Mouse (Mus musculus) MEL (cell line): ENCODE data around the gene C1qtnf1. TPM values are rescaled to one million over a fixed set of nuclear protein-coding genes. Genes with fewer than 3 reads are reported as not detected.

Source experiments
- DNase-seq: peaks from one replicate; pipeline ENCODE4 v3.0.0; 2011; ENCODE audit warnings: low read depth, low spot score
- H3K27ac ChIP-seq: 2 replicates; pipeline ENCODE4 v1.5.1; 2012; ENCODE audit warnings: low read depth, mild to moderate bottlenecking, control low read depth, low read length, moderate library complexity; ENCODE audit not compliant: control insufficient read depth
- H3K27me3 ChIP-seq, 2 experiments: fragments of 150-350 bp in 1 of 2; sonication (generic) in 1 of 2; 2 replicates each; pipeline ENCODE4 v1.6.1; 2012; ENCODE audit warnings: low read length in 2 of 2, mild to moderate bottlenecking in 2 of 2, improper control_type of control experiment in 1 of 2, moderate library complexity in 1 of 2; ENCODE audit not compliant: insufficient read depth in 2 of 2, control insufficient read depth in 1 of 2
- H3K36me3 ChIP-seq, 2 experiments: 2 replicates each; pipeline ENCODE4 v1.6.1; 2012 to 2014; ENCODE audit warnings: low read length in 2 of 2, improper control_type of control experiment in 1 of 2, inconsistent platforms in 1 of 2, mild to moderate bottlenecking in 1 of 2; ENCODE audit not compliant: insufficient read depth in 2 of 2, control insufficient read depth in 1 of 2
- H3K4me1 ChIP-seq, 2 experiments: fragments of 150-350 bp in 1 of 2; sonication (generic) in 1 of 2; 2 replicates each; pipeline ENCODE4 v1.6.1; 2012; ENCODE audit warnings: low read length in 2 of 2, improper control_type of control experiment in 1 of 2, mild to moderate bottlenecking in 1 of 2; ENCODE audit not compliant: insufficient read depth in 2 of 2, control insufficient read depth in 1 of 2
- H3K4me3 ChIP-seq, 2 experiments: fragments of 150-350 bp in 1 of 2; sonication (generic) in 1 of 2; 2 replicates each; pipeline ENCODE4 v1.5.1; 2012; ENCODE audit warnings: low read depth in 2 of 2, low read length in 2 of 2, mild to moderate bottlenecking in 2 of 2, moderate library complexity in 2 of 2, control low read depth in 1 of 2, improper control_type of control experiment in 1 of 2; ENCODE audit not compliant: control insufficient read depth in 1 of 2, insufficient read depth in 1 of 2
- H3K79me2 ChIP-seq: 2 replicates; pipeline ENCODE4 v1.6.1; 2012; ENCODE audit warnings: mild to moderate bottlenecking, low read length, moderate library complexity; ENCODE audit not compliant: control insufficient read depth, poor library complexity, insufficient read depth
- H3K9ac ChIP-seq: 2 replicates; pipeline ENCODE4 v1.6.1; 2012; ENCODE audit warnings: low read depth, mild to moderate bottlenecking, control low read depth, low read length, moderate library complexity; ENCODE audit not compliant: control insufficient read depth, poor library complexity, severe bottlenecking
- H3K9me3 ChIP-seq: fragments of 150-350 bp; sonication (generic); replicated peaks from 2 replicates; pipeline ENCODE4 v1.6.1; 2012; ENCODE audit warnings: mild to moderate bottlenecking, low read length, improper control_type of control experiment, moderate library complexity; ENCODE audit not compliant: insufficient read depth
- BHLHE40 ChIP-seq: IDR thresholded peaks from 2 replicates; pipeline ENCODE4 v1.6.1; 2012; ENCODE audit warnings: low read depth, mild to moderate bottlenecking, inconsistent platforms, low read length, improper control_type of control experiment, borderline replicate concordance
- CTCF ChIP-seq, 3 experiments: IDR thresholded peaks in 2 of 3; conservative IDR thresholded peaks in 1 of 3; 2 replicates each; pipeline ENCODE4 v1.5.1; 2011 to 2012; ENCODE audit warnings: low read length in 3 of 3, low read depth in 2 of 3, mild to moderate bottlenecking in 2 of 3, improper control_type of control experiment in 1 of 3, inconsistent platforms in 1 of 3, mixed read lengths in 1 of 3, moderate library complexity in 1 of 3; ENCODE audit not compliant: control insufficient read depth in 1 of 3, insufficient read depth in 1 of 3, poor library complexity in 1 of 3, severe bottlenecking in 1 of 3
- E2F4 ChIP-seq: IDR thresholded peaks from 2 replicates; pipeline ENCODE4 v1.6.1; 2011; ENCODE audit warnings: low read depth, low read length, improper control_type of control experiment, borderline replicate concordance
- ELF1 ChIP-seq: IDR thresholded peaks from 2 replicates; pipeline ENCODE4 v1.6.1; 2014; ENCODE audit warnings: low read depth, mild to moderate bottlenecking, inconsistent platforms, low read length, improper control_type of control experiment, moderate library complexity
- EP300 ChIP-seq, 2 experiments: IDR thresholded peaks; 2 replicates each; pipeline ENCODE4 v1.6.1; 2011; ENCODE audit warnings: improper control_type of control experiment in 2 of 2, low read length in 2 of 2, low read depth in 1 of 2, mild to moderate bottlenecking in 1 of 2
- ETS1 ChIP-seq: IDR thresholded peaks from 2 replicates; pipeline ENCODE4 v1.6.1; 2012; ENCODE audit warnings: low read depth, mild to moderate bottlenecking, inconsistent platforms, low read length, improper control_type of control experiment, moderate library complexity
- HCFC1 ChIP-seq: IDR thresholded peaks from 2 replicates; pipeline ENCODE4 v1.6.1; 2012; ENCODE audit warnings: low read depth, mild to moderate bottlenecking, inconsistent platforms, low read length, improper control_type of control experiment, moderate library complexity
- MAFK ChIP-seq: IDR thresholded peaks from 2 replicates; pipeline ENCODE4 v1.6.1; 2011; ENCODE audit warnings: low read depth, mild to moderate bottlenecking, low read length, improper control_type of control experiment, borderline replicate concordance
- MAZ ChIP-seq: IDR thresholded peaks from 2 replicates; pipeline ENCODE4 v1.6.1; 2012; ENCODE audit warnings: low read depth, mild to moderate bottlenecking, inconsistent platforms, low read length, improper control_type of control experiment
- MYB ChIP-seq: IDR thresholded peaks from 2 replicates; pipeline ENCODE4 v1.6.1; 2011; ENCODE audit warnings: mild to moderate bottlenecking, low read depth, low read length, improper control_type of control experiment
- MYC ChIP-seq: IDR thresholded peaks from 2 replicates; pipeline ENCODE4 v1.6.1; 2011; ENCODE audit warnings: low read depth, mild to moderate bottlenecking, low read length, improper control_type of control experiment, moderate library complexity
- NELFE ChIP-seq: IDR thresholded peaks from 2 replicates; pipeline ENCODE4 v1.6.1; 2011; ENCODE audit warnings: low read depth, low read length, improper control_type of control experiment
- NRF1 ChIP-seq: IDR thresholded peaks from 2 replicates; pipeline ENCODE4 v1.6.1; 2014; ENCODE audit warnings: low read depth, mild to moderate bottlenecking, inconsistent platforms, low read length, improper control_type of control experiment, moderate library complexity; ENCODE audit not compliant: poor library complexity, insufficient read depth, severe bottlenecking
- RCOR1 ChIP-seq: IDR thresholded peaks from 2 replicates; pipeline ENCODE4 v1.6.1; 2012; ENCODE audit warnings: low read depth, mild to moderate bottlenecking, inconsistent platforms, low read length, improper control_type of control experiment
- TAL1 ChIP-seq: IDR thresholded peaks from 2 replicates; pipeline ENCODE4 v1.6.1; 2012; ENCODE audit warnings: mild to moderate bottlenecking, inconsistent platforms, low read length, moderate library complexity, mixed read lengths
- TCF12 ChIP-seq: IDR thresholded peaks from 2 replicates; pipeline ENCODE4 v1.6.1; 2014; ENCODE audit warnings: low read depth, mild to moderate bottlenecking, inconsistent platforms, low read length, improper control_type of control experiment, moderate library complexity
- USF2 ChIP-seq, 2 experiments: IDR thresholded peaks; 2 replicates each; pipeline ENCODE4 v1.6.1; 2011 to 2012; ENCODE audit warnings: improper control_type of control experiment in 2 of 2, low read length in 2 of 2, borderline replicate concordance in 1 of 2, inconsistent platforms in 1 of 2, low read depth in 1 of 2, mild to moderate bottlenecking in 1 of 2; ENCODE audit not compliant: insufficient read depth in 1 of 2
- ZKSCAN1 ChIP-seq: IDR thresholded peaks from 2 replicates; pipeline ENCODE4 v1.6.1; 2012; ENCODE audit warnings: low read depth, mild to moderate bottlenecking, inconsistent platforms, low read length, improper control_type of control experiment, moderate library complexity
- ZMIZ1 ChIP-seq: IDR thresholded peaks from 2 replicates; pipeline ENCODE4 v1.6.1; 2012; ENCODE audit warnings: low read depth, mild to moderate bottlenecking, inconsistent platforms, low read length, improper control_type of control experiment, moderate library complexity
- polyA plus RNA-seq, 2 experiments: library from polyadenylated mRNA; stranded (reverse) in 1 of 2; unstranded in 1 of 2; fragments of >175 nt in 1 of 2; fragments of >200 nt in 1 of 2; gene quantifications; 2 replicates each; pipeline versions ENCODE4 v1.2.1 to v1.2.4; 2012; ENCODE audit warnings: low replicate concordance in 2 of 2, low read depth in 1 of 2; ENCODE audit not compliant: insufficient read length in 2 of 2, insufficient read depth in 1 of 2, missing spikeins in 1 of 2
- total RNA-seq: library from RNA; depleted of rRNA; stranded (reverse); fragments of 300-350 nt; gene quantifications from 2 replicates; pipeline ENCODE4 v1.2.3, GENCODE M21; 2012

C1qtnf1 gene
- total and polyA plus RNA-seq, 3 experiments = 0.27 to 0.72 TPM; not detected in 1

DNA sequence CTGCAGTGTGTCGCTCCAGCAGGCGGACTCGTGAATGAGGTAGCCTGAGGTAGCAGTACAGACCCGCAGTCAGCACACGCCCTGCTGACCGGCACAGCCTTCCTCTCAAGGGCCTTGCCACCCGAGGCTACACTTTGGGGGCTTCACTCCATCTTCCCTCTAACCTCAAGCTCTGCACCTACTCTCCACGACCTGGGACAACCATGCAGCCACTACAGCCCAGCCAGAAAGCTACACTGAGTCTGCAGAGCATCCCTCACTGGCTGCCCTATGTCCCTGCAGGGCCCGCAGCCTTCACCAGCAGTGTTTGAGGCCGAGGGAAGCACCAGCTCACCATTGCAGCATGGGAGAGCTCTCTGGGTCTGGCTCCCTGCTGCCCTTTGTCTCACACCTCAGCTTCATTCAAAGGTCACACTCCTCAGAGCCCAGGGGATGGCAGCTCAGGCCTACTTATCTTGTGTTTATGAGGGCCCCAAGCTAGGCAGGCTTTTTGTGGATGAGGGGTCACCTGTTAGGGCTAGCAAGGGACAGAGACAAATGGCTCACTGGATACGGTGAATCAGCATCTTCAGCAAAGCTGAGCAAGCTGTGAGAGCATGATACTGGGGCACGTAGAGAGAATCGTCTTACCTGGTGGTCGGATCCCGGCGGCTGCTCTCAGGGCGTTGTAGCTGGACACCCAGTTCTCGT, 19.8 kb upstream of the C1qtnf1 start:
- Histone ChIP-seq H3K27me3 (no peaks in the 10 kb centered on the region), H3K4me3 (no peak overlapping the region), H3K4me1 (no peaks in the 10 kb centered on the region), H3K9ac (no peak overlapping the region), H3K79me2 (no peaks in the 10 kb centered on the region; the same call in 1 of the 2 replicates), H3K36me3 (no peaks in the 10 kb centered on the region), H3K9me3 (no peaks in the 10 kb centered on the region), H3K27ac (no peak overlapping the region)
- TF ChIP-seq USF2 (IDR thresholded peaks at IDR 0.05; ENCODE audit: borderline replicate concordance in 1 of 2, insufficient read depth in 1 of 2, low read depth in 1 of 2, low read length in 2 of 2) = no peak
- TF ChIP-seq MAZ = no peak
- TF ChIP-seq ELF1 = no peak
- TF ChIP-seq MAFK = no peak
- TF ChIP-seq TAL1 = no peak
- TF ChIP-seq HCFC1 = no peak
- no peak for TF ChIP-seq ZMIZ1
- no peak for TF ChIP-seq RCOR1
- no peak for TF ChIP-seq NRF1
- no peak for TF ChIP-seq MYB
- TF ChIP-seq EP300 (IDR thresholded peaks at IDR 0.05; ENCODE audit: low read depth in 1 of 2, low read length in 2 of 2) = no peak
- no peak for TF ChIP-seq BHLHE40
- no peak for TF ChIP-seq TCF12
- TF ChIP-seq NELFE = no peak
- no peak for TF ChIP-seq ETS1
- TF ChIP-seq CTCF (IDR thresholded peaks at IDR 0.05 in 2 of 3, conservative IDR thresholded peaks at IDR 0.05 in 1 of 3; ENCODE audit: control insufficient read depth in 1 of 3, insufficient read depth in 1 of 3, low read depth in 2 of 3, low read length in 3 of 3, poor library complexity in 1 of 3, severe bottlenecking in 1 of 3) = no peak
- TF ChIP-seq E2F4 = no peak
- TF ChIP-seq MYC = no peak
- TF ChIP-seq ZKSCAN1 = no peak
- no peak for DNase-seq
